Mouse (Mus musculus) G1E-ER4 (cell line): ENCODE results near the gene Slc37a1. TPM values are rescaled to one million over a fixed set of nuclear protein-coding genes. Genes with fewer than 3 reads are reported as not detected.

ENCODE experiments used
- GATA1 ChIP-seq: IDR thresholded peaks from one replicate; pipeline ENCODE4 v1.8.0; 2012; ENCODE audit warnings: low read length, inconsistent platforms
- polyA plus RNA-seq: library from polyadenylated mRNA; stranded (reverse); fragments of >175 nt; gene quantifications from 2 replicates; pipeline ENCODE4 v1.2.3, GENCODE M21; 2012

Gene Slc37a1
- polyA plus RNA-seq, 1 experiment = not detected

DNA sequence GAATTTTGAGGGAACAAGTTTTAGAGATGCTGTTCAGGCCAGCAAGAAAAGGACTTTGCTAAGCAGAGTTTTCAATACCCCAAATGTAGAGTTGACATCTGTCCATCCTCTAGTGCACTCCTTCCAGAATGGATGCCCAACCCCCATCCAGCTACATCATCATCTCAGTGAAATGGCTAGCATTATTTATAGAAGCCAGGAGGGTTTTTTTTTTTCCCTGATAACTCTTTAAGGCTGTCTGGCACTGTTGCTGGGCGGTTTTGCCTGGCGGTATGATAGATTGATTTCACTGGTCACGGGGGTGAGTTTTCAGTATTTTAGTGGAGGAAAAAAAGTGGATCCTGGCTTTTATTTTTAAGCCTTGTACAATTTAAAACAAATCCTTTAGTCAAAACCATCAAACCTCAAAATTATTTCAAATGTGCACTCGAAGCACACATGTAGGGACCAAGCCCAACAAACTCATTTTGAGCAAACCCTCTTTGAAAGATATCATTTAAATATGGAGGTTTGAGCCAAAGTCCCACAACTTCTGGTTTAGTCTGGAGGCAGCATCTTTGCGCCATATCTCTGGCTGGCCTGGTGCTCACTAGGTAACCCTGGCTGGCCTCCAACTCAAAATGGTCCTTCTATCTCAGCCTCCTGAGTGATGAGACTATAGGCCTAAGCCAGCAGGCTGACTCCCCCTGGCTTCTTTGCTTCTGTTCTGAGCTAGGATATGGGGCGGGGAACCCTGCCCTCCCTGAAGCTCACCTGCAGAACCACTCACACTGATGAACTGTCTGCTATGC is 12.0 kb downstream of the Slc37a1 start:
- no peak for TF ChIP-seq GATA1

- TF ChIP-seq GATA1 = no peak
Observed at GRCm38 (mm10) chr17:31299981-31300380, 13.4 kb downstream of the Slc37a1 start.

GRCm38 (mm10) chr17:31300736-31301135 is 14.1 kb downstream of the Slc37a1 start:
- TF ChIP-seq GATA1 = no peak

DNA sequence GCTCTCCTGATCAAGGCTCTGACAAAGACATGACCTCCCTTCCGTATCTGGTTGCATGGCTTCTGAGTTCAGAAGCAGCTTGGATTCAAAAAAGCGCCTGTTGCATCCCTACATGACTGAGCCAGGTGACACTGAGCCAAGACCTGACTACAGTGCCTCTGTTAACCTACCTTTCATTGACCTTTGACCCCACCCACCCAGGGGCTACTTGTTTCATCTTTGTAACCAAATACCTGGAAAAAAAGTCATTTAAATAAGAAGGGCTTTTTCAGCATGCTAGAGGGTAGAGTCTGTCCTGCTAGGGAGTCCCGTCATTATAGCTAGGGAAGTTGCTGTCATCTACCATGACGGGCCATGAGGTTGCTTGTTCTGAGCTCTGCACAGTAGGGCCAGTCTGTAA is 16.8 kb downstream of the Slc37a1 start:
- TF ChIP-seq GATA1 = no peak

DNA sequence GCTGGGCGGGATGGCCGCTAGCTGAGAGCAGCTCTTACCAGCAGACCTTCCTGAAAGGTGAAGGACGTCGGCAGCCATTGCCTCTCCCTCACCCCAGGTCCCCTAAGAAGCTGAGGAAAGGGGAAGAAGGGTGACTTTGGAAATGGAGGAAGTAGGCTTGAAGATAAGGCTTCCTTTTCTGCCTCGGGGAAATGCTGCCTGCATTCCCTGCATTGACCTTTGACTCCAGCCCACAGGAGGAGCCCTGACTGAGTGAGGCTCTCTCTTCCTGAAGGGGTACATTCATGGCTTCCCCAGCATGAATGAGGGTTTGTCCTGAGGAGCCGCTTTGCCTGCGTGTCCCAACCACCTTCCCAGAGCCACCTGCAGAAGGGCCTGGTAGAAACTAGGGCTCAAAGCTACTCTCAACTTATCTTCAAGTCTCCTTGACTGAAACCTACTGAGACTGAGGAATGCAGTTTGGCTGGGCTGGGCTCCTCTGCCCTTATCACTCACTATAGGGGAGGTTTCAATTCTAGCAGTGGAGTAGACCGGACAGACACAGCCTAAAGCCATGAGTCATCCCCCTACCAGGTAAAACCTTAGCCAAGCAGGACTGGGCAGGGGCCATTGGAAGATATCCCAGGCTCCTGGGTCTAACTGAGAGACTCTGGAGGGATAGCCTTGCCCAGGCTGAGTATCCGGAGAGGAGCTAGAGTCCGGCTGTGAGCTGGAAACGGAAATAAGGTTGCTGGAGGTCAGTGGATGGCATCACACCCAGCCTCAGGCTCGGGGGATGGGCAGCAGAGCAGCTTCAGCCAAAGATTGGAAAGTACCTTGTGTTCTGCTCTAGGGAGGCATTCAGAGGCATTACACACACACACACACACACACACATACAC is 18.5 kb downstream of the Slc37a1 start:
- no peak for TF ChIP-seq GATA1

DNA sequence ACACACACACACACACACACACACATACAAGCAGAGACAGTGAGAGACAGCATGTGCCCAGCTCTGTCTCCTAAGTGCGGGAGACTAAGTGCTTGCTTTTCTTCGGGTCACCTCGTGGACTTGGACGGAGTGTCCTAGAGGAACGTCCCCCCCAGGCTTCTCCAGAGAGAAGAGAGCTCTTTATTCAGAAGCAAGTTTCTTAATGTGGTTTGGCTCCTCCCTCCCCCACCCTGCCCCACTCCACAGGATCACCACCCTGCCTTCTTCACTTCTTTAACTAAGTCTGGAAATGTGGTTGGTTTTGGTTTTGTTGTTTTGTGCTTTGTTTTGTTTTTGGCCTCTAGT is 19.2 kb downstream of the Slc37a1 start:
- no peak for TF ChIP-seq GATA1

DNA sequence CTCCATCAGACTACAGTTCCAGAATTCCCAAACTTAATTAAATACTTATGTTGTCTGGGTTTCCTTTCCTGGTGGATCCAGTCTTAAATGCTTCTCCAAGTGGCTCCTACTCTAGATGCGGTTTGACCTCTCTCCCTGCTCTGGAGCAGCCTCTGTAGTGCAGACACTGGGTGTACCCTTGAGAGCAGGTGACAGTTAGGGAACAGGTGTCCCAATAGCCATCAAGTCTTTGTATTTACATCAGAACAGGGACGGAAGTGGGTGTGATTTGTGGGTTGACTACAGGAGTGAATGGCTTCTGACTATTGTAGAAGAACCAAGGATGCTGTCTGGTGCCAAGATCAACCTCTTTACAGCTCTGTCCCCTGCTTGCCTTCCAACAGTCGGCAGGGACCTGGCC is 21.2 kb downstream of the Slc37a1 start:
- TF ChIP-seq GATA1 = no peak

GRCm38 (mm10) chr17:31308291-31308816 is 21.8 kb downstream of the Slc37a1 start:
- no peak for TF ChIP-seq GATA1

GRCm38 (mm10) chr17:31309281-31309793 is 22.7 kb downstream of the Slc37a1 start:
- no peak for TF ChIP-seq GATA1

- TF ChIP-seq GATA1 = no peak
Observed at GRCm38 (mm10) chr17:31311047-31311446, 24.5 kb downstream of the Slc37a1 start.

GRCm38 (mm10) chr17:31312648-31313047 is 26.1 kb downstream of the Slc37a1 start:
- TF ChIP-seq GATA1 = no peak

DNA sequence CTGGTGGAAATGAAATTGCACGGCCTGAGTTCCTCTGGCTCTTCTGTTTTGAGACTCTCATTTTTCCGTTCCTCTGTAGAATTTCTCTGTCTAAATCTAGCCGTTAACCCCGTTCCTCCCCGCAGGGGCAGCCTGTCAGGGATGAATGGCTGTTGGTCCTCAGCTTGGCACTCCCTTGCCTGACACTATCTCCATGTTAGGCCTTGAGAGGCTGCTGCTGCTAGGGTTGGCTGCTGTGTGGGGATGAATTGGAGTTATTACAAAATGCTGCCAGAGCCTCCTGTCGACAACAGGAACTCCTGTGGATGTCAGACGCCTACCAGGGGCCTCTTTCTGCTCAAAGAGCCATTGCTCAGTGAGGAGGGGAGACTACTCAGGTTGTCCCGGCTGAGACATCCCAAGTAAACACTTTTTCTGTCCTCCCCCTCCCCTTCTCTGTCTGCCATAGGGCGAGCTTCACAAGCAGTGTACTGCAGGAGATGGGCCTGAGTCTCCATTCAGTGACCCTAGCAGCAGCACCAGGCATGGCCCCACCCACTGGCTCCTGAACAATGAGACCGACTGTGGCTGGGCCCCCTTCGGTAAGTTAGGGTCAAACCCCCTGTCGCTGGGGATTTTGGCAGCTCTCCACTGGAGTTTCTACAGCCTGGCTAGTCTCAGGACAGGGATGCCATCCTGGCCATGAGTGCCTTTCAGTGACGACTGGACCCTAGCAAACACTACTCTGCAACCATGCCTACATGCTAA is 28.6 kb downstream of the Slc37a1 start:
- no peak for TF ChIP-seq GATA1

- no peak for TF ChIP-seq GATA1
Observed at GRCm38 (mm10) chr17:31315993-31316392, 29.4 kb downstream of the Slc37a1 start.

DNA sequence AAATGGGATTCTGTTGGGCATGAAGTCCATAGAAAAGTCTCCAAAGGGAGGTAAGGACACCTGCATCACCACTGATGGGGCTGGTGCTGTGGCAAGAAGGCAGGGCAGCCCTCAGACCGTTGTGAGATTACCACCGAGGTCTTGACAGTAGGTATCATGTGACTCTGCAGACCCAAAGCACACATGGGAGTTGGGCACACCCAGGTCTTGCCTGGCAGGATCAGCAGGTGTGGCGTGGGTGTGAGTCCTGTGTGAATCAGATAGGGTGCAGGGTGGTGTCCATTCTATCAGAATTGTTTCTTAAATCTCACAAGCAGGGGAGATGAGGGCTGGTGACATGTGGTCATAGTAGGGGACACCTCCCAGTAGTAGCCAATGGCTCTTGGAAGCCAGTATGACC is 30.4 kb downstream of the Slc37a1 start:
- TF ChIP-seq GATA1 = no peak

DNA sequence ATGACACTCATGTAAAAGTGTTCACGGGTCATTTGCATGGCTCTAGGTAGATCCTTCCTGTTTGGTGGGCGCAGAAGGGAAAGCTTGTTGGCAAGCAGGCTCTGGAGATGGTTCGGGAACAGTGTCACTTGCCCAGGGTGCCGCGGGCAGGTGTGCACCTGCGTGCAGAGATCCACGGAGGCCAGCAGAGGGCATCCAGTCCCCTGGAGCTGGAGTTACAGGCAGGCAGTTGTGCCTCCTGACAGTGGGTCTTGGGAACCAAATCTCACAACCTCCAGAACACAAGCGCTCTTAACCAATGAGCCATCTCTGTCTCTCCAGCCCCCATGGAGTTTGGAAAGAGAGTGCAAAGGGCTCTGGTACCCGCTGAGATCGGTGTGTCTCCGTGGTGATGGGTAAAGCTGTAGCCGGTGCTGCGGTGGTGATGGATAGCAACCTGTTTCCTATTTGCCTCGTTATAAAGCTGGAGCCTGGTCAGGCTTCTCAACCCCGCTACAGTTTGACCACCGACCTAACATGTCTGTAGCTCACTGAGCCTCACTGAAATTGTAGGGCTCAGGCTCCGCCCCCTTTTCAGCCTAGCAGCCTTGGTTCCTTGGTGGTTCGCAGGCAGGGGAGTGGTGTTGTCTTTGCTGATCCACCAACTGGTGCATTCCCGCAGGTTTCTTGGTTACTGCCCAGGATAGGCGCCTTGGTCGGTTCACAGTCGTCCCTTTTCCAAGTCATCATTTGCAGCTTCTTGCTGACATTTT is 31.1 kb downstream of the Slc37a1 start:
- no peak for TF ChIP-seq GATA1
